Mouse (Mus musculus) cerebellum, adult 2 months (tissue): ENCODE measurements around the gene Commd1. TPM values are rescaled to one million over a fixed set of nuclear protein-coding genes. Genes with fewer than 3 reads are reported as not detected.

Experiments used
- DNase-seq, 2 experiments: peaks; one replicate each; pipeline ENCODE4 v3.0.0; 2021
- H3K27ac ChIP-seq: fragments of 200-500 bp; 2 replicates; pipeline ENCODE4 v1.5.1; 2012; ENCODE audit warnings: low read length, control low read depth, inconsistent platforms; ENCODE audit not compliant: insufficient read depth
- H3K27me3 ChIP-seq: fragments of 200-500 bp; 2 replicates; pipeline ENCODE4 v1.6.1; 2012; ENCODE audit warnings: inconsistent platforms, mild to moderate bottlenecking, low read length, moderate library complexity; ENCODE audit not compliant: control insufficient read depth, insufficient read depth
- H3K4me1 ChIP-seq: fragments of 200-500 bp; 2 replicates; pipeline ENCODE4 v1.6.1; 2011; ENCODE audit warnings: low read length; ENCODE audit not compliant: control insufficient read depth, insufficient read depth
- H3K4me3 ChIP-seq: fragments of 200-500 bp; replicated peaks from 2 replicates; pipeline ENCODE3; 2011; ENCODE audit warnings: mild to moderate bottlenecking, low read depth, low read length, control low read depth; ENCODE audit not compliant: insufficient read depth
- CTCF ChIP-seq: fragments of 200-500 bp; IDR thresholded peaks from 2 replicates; pipeline ENCODE4 v1.5.1; 2011; ENCODE audit warnings: low read depth, mild to moderate bottlenecking, control low read depth, low read length, moderate library complexity, borderline replicate concordance; ENCODE audit not compliant: insufficient read depth
- POLR2A ChIP-seq: fragments of 200-500 bp; IDR thresholded peaks from 2 replicates; pipeline ENCODE4 v1.6.1; 2011; ENCODE audit warnings: low read length, control low read depth, borderline replicate concordance; ENCODE audit not compliant: insufficient read depth
- WGBS: fragments of 180-500 bp; shearing (Covaris S2); methylation state at CpG from one replicate; pipeline ENCODE4 v1.1.7; 2018; 5-methylcytosine and 5-hydroxymethylcytosine counted together
- polyA plus RNA-seq: library from polyadenylated mRNA; depleted of rRNA; stranded (reverse); fragments of >200 nt; gene quantifications from 2 replicates; pipeline ENCODE4 v1.2.3, GENCODE M21; 2012; rRNA removed

Gene Commd1
- polyA plus RNA-seq, 1 experiment = 49.1 TPM

DNA sequence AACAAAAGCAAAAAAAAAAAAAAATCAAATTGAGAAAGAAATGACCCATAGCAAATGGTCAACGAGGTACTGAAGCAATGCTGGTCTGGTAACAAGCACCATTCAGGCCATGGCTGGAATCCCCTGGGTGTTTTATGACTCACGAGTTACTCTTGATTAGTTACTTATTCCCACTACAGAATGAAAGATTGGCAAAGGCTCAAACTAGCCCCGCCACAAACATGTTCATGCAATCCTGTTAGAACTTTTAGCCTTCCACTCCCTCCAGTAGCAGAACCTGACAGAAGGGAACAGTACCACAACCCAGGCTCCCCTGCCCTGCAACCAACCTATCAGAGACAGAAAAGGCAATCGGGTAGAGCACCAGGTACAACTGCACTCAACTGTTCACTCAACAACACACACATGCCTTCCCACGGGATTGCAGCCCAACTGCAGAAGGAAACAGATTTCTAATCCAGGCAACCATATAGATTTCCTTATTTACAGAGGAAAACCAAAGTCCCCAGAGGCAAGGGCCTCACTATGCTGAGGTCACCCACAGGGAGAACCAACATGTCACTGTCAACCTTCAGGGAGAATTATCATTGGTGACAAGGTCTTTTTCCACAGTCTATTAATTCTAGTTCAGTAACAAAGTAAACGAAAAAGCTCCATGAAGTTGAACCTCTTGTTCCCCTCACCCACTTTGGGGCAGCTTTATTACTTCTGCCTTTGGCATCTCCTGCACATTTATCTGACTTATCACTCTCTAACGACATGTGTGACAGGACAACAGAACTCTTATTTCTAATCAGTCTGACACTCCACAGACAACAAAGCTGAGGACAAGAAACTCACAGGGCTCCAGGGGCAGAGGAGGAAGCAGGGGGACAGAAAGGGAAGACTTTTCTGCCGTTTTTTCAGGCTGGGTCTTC, 134.2 kb downstream of the Commd1 start:
- no peaks in the 10 kb centered on the region; the same call in 1 of the 2 replicates for H3K27me3 ChIP-seq
- 75% methylated on average over 8 of the region's 8 CpGs for WGBS
- H3K4me1 ChIP-seq = peaks cover 13% of the 10 kb centered on the region; the same call in 1 of the 2 replicates
- no peak for DNase-seq
- H3K27ac ChIP-seq = no peak overlapping the region
- TF ChIP-seq CTCF (no peak), POLR2A (no peak)
- H3K4me3 ChIP-seq = no peak overlapping the region

DNA sequence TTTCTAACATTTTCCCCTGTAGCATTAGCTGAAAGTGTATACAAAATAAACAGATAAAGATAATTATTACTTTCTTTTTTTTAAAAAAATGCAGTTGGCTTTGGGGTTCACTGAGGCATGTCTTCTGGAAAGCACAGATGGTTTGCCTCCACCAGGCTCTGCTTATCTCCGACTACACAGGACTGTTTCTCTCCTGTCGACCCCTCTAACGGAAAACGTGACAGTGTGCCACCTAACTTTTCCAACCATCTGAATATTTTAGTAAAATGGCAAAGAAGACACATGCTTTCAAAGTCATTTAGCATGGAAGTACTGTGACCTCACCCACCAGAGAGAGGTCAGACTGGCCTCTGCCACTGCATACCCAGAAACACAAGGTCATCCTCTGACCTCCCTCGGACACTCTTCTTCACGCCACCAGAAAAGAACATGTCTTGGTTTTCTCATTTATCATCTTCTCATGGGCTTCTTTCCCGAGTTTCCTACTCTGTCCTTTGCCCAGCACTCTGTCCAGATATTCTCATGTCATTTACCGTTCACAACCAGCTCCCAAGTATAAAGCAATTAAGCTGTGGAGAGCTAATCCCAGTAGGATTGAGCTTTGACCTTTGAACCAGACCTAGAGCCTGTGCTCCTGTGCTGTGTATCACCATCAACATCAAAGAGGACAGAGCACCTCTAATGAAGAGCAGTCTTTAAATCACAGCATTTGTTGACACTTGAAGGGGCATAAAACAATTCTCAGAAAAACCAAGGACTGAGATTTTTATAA, 135.0 kb downstream of the Commd1 start:
- no peak for DNase-seq
- 62% methylated on average over 8 of the region's 8 CpGs for WGBS
- H3K4me3 ChIP-seq = no peak overlapping the region
- no peak overlapping the region for H3K27ac ChIP-seq
- H3K4me1 ChIP-seq = peaks cover 14% of the 10 kb centered on the region; the same call in 1 of the 2 replicates
- TF ChIP-seq CTCF = no peak
- TF ChIP-seq POLR2A = no peak
- no peaks in the 10 kb centered on the region; the same call in 1 of the 2 replicates for H3K27me3 ChIP-seq

Other genes starting within 250 kb of the Commd1 start
- 7.1 and 8.7 TPM in 2 replicates for gene B3gnt2, start 121.4 kb downstream of the Commd1 start, polyA plus RNA-seq
- 73.0 and 78.9 TPM in 2 replicates for gene Zrsr1, start 10.4 kb downstream of the Commd1 start, polyA plus RNA-seq
- gene Gm28048, start 292 bp downstream of the Commd1 start, polyA plus RNA-seq = 3.1 and 4.4 TPM in 2 replicates
- gene Cct4, start 8.1 kb upstream of the Commd1 start, polyA plus RNA-seq = 84.0 and 88.5 TPM in 2 replicates
- gene Fam161a, start 25.1 kb upstream of the Commd1 start, polyA plus RNA-seq = 4.6 and 5.1 TPM in 2 replicates